In genomic region chr5:112299399-112299798, GRCm38 (mm10) we compare ENCODE assay signal across 13 mouse cellular contexts. TPM values are rescaled to one million over a fixed set of nuclear protein-coding genes. Genes with fewer than 3 reads are reported as not detected.
A peak's percentile ranks its signal among the peaks of the same experiment; 100 is the strongest.
DNase-seq lines count a peak whose midpoint lies in the region; ATAC-seq and TF ChIP-seq lines count a peak whose summit lies in the region.
"Had no signal": no experiment of that assay in that cellular context is flagged by ENCODE, and none has a peak within 500 bp of the region (broad histone marks: within the 10 kb centered on the region; RNA-seq: fewer than 3 reads in every experiment).

No protein-coding gene starts in this region.

- ATAC-seq in intestine, embryonic 15.5 days: no peak
- ATAC-seq in intestine, postnatal 0 days: no peak
- no peak for ATAC-seq in midbrain, postnatal 0 days (ENCODE audit: low FRiP score)
- no peak for ATAC-seq in midbrain, embryonic 14.5 days (ENCODE audit: low FRiP score, low TSS enrichment)
- ATAC-seq: forebrain, postnatal 0 days had no signal

- peak; percentile 51 for DNase-seq in adrenal gland, adult 2 months
- DNase-seq in adrenal gland, adult (ENCODE audit: inconsistent age in 2 of 2, low spot score in 1 of 2): no peak
- no peak for DNase-seq in midbrain, postnatal 0 days (ENCODE audit: low spot score)
- no peak for DNase-seq in midbrain, embryonic 14.5 days
- DNase-seq in cerebellum, adult 2 months: no peak
- DNase-seq: cerebellum, adult 9-11 months; forebrain, postnatal 0 days; left cerebral cortex, postnatal 4 days had no signal

- H3K79me2 ChIP-seq in macrophage (ENCODE audit: inconsistent target): peaks cover 100% of the 10 kb centered on the region

- TF ChIP-seq CTCF in intestine, postnatal 0 days (IDR thresholded peaks at IDR 0.05; ENCODE audit: low read depth): no peak
- no peak for TF ChIP-seq CTCF in midbrain, postnatal 0 days (IDR thresholded peaks at IDR 0.05)
- TF ChIP-seq CTCF in cerebellum, adult 2 months (IDR thresholded peaks at IDR 0.05; ENCODE audit: borderline replicate concordance, insufficient read depth, low read depth, low read length): no peak

- H3K27me3 ChIP-seq in intestine, embryonic 15.5 days (replicated peaks): no peaks in the 10 kb centered on the region
- H3K27me3 ChIP-seq in intestine, postnatal 0 days (replicated peaks; ENCODE audit: control insufficient read depth, insufficient read depth, low read length): no peaks in the 10 kb centered on the region
- H3K27me3 ChIP-seq in midbrain, postnatal 0 days (ENCODE audit: insufficient read depth, low read length): no peaks in the 10 kb centered on the region
- H3K27me3 ChIP-seq in midbrain, embryonic 14.5 days (ENCODE audit: control insufficient read depth, insufficient read depth, low read length): no peaks in the 10 kb centered on the region
- no peaks in the 10 kb centered on the region for H3K27me3 ChIP-seq in cerebellum, adult 2 months (ENCODE audit: control insufficient read depth, insufficient read depth, low read length)
- H3K27me3 ChIP-seq: neural tube, embryonic 12.5 days had no signal

- 0 out of 2 replicates have a peak overlapping the region, but pooled peaks have one; percentile 22 for H3K27ac ChIP-seq in intestine, embryonic 15.5 days
- no peak overlapping the region for H3K27ac ChIP-seq in intestine, postnatal 0 days (ENCODE audit: low read depth, low read length)
- H3K27ac ChIP-seq in midbrain, postnatal 0 days (ENCODE audit: low read depth, low read length): 0 out of 2 replicates have a peak overlapping the region, but pooled peaks have one; percentile 4
- H3K27ac ChIP-seq in midbrain, embryonic 14.5 days (replicated peaks; ENCODE audit: low read depth, low read length): no peak overlapping the region
- H3K27ac ChIP-seq in macrophage: peak overlapping the region; percentile 88; the same call in 1 of the 2 replicates
- no peak overlapping the region for H3K27ac ChIP-seq in cerebellum, adult 2 months (ENCODE audit: insufficient read depth, low read length)
- H3K27ac ChIP-seq: midbrain, embryonic 10.5 days; neural tube, embryonic 12.5 days had no signal

- TF ChIP-seq POLR2A in cerebellum, adult 2 months (IDR thresholded peaks at IDR 0.05; ENCODE audit: borderline replicate concordance, insufficient read depth, low read length): no peak

- H3K9me3 ChIP-seq in intestine, embryonic 15.5 days: no peaks in the 10 kb centered on the region
- H3K9me3 ChIP-seq in intestine, postnatal 0 days (ENCODE audit: control insufficient read depth): no peaks in the 10 kb centered on the region
- H3K9me3 ChIP-seq in midbrain, postnatal 0 days (ENCODE audit: low read length): no peaks in the 10 kb centered on the region
- H3K9me3 ChIP-seq in midbrain, embryonic 14.5 days (ENCODE audit: control insufficient read depth, low read length): no peaks in the 10 kb centered on the region
- H3K9me3 ChIP-seq: midbrain, embryonic 10.5 days; neural tube, embryonic 12.5 days had no signal

- H3K36me3 ChIP-seq in intestine, embryonic 15.5 days: no peaks in the 10 kb centered on the region
- H3K36me3 ChIP-seq in intestine, postnatal 0 days (ENCODE audit: control insufficient read depth, insufficient read depth): no peaks in the 10 kb centered on the region
- H3K36me3 ChIP-seq in midbrain, postnatal 0 days (ENCODE audit: insufficient read depth, low read length): no peaks in the 10 kb centered on the region
- no peaks in the 10 kb centered on the region for H3K36me3 ChIP-seq in midbrain, embryonic 14.5 days (ENCODE audit: control insufficient read depth, insufficient read depth, low read length)
- H3K36me3 ChIP-seq in macrophage (ENCODE audit: inconsistent target): peaks cover 17% of the 10 kb centered on the region
- H3K36me3 ChIP-seq: midbrain, embryonic 10.5 days; neural tube, embryonic 12.5 days had no signal

- WGBS in intestine, embryonic 15.5 days: 76% methylated on average over 4 of the region's 4 CpGs
- WGBS in intestine, postnatal 0 days: 74% methylated on average over 4 of the region's 4 CpGs
- WGBS in midbrain, postnatal 0 days: 89% methylated on average over 4 of the region's 4 CpGs
- WGBS in midbrain, embryonic 14.5 days: 84% methylated on average over 4 of the region's 4 CpGs
- WGBS in macrophage (ENCODE audit: missing documents): 82% methylated on average over 4 of the region's 4 CpGs
- 84% methylated on average over 4 of the region's 4 CpGs for WGBS in cerebellum, adult 2 months

- no peak overlapping the region for H3K4me3 ChIP-seq in intestine, embryonic 15.5 days (replicated peaks)
- no peak overlapping the region for H3K4me3 ChIP-seq in intestine, postnatal 0 days (ENCODE audit: low read depth, low read length)
- no peak overlapping the region for H3K4me3 ChIP-seq in midbrain, postnatal 0 days (ENCODE audit: low read depth, low read length)
- no peak overlapping the region for H3K4me3 ChIP-seq in midbrain, embryonic 14.5 days (replicated peaks; ENCODE audit: low read depth, low read length)
- H3K4me3 ChIP-seq in macrophage (ENCODE audit: inconsistent target): no peak overlapping the region
- no peak overlapping the region for H3K4me3 ChIP-seq in cerebellum, adult 2 months (replicated peaks; ENCODE audit: insufficient read depth, low read depth, low read length)
- H3K4me3 ChIP-seq: midbrain, embryonic 10.5 days; neural tube, embryonic 12.5 days had no signal

- no peak overlapping the region for H3K9ac ChIP-seq in intestine, embryonic 15.5 days
- H3K9ac ChIP-seq in intestine, postnatal 0 days (ENCODE audit: low read depth, low read length): no peak overlapping the region
- H3K9ac ChIP-seq in midbrain, postnatal 0 days (replicated peaks; ENCODE audit: low read length, poor library complexity, severe bottlenecking): no peak overlapping the region
- H3K9ac ChIP-seq in midbrain, embryonic 14.5 days (replicated peaks; ENCODE audit: low read length): no peak overlapping the region
- H3K9ac ChIP-seq: forebrain, postnatal 0 days; neural tube, embryonic 12.5 days had no signal

- H3K4me1 ChIP-seq in intestine, embryonic 15.5 days (replicated peaks): peaks cover 28% of the 10 kb centered on the region
- H3K4me1 ChIP-seq in intestine, postnatal 0 days (replicated peaks; ENCODE audit: control insufficient read depth, insufficient read depth, low read length): peaks cover 6% of the 10 kb centered on the region
- no peaks in the 10 kb centered on the region for H3K4me1 ChIP-seq in midbrain, postnatal 0 days (ENCODE audit: insufficient read depth, low read length)
- peaks cover 7% of the 10 kb centered on the region for H3K4me1 ChIP-seq in midbrain, embryonic 14.5 days (ENCODE audit: control insufficient read depth, insufficient read depth, low read length)
- peaks cover 20% of the 10 kb centered on the region for H3K4me1 ChIP-seq in cerebellum, adult 2 months (ENCODE audit: control insufficient read depth, insufficient read depth, low read length)

- no peak overlapping the region for H3K4me2 ChIP-seq in intestine, embryonic 15.5 days (replicated peaks)
- no peak overlapping the region for H3K4me2 ChIP-seq in intestine, postnatal 0 days (replicated peaks; ENCODE audit: low read depth)
- no peak overlapping the region for H3K4me2 ChIP-seq in midbrain, postnatal 0 days (ENCODE audit: low read depth, low read length, poor library complexity, severe bottlenecking)
- no peak overlapping the region for H3K4me2 ChIP-seq in midbrain, embryonic 14.5 days (ENCODE audit: low read length)
- H3K4me2 ChIP-seq: neural tube, embryonic 12.5 days had no signal

RNA-seq across cellular contexts. Expression of gene Tpst2, which starts 22.9 kb away (rescaled TPM):
- 100 to 1,000 TPM; 154 to 322 TPM for total RNA-seq in adrenal gland, adult 2 months (2021)
- polyA plus RNA-seq in adrenal gland, adult 2 months (2012; rRNA removed): 222 and 270 TPM in 2 replicates
- 43.1 and 45.3 TPM in 2 replicates for polyA plus RNA-seq in intestine, embryonic 15.5 days (2015; fragmentation: Nextera tagmentation; extraction: Ambion mirVana)
- polyA plus RNA-seq in intestine, postnatal 0 days (2015; fragmentation: Nextera tagmentation; extraction: Ambion mirVana): 45.3 and 48.4 TPM in 2 replicates
- total RNA-seq in midbrain, postnatal 0 days (2014; rRNA removed): 37.3 and 41.1 TPM in 2 replicates
- polyA plus RNA-seq in midbrain, postnatal 0 days (2015; fragmentation: Nextera tagmentation; extraction: Ambion mirVana): 37.1 and 37.8 TPM in 2 replicates
- polyA plus RNA-seq in midbrain, embryonic 14.5 days (2014; fragmentation: Nextera tagmentation; extraction: Ambion mirVana): 24.7 and 26.4 TPM in 2 replicates
- 10 to 100 TPM; 21.9 to 89.9 (median 52.8) TPM for total RNA-seq in macrophage (2018; cell fraction: chromatin; rRNA removed)
- total RNA-seq in macrophage (2018; cell fraction: cytosol; rRNA removed): 10 to 100 TPM; 35.5 to 61.8 (median 45.7) TPM
- 10 to 100 TPM; 38.0 to 87.9 (median 57.7) TPM for total RNA-seq in macrophage (2018; cell fraction: nucleus; rRNA removed)
- 51.3 to 89.5 TPM (median 52.2 TPM) in 3 replicates for polyA plus RNA-seq in macrophage (2018)
- polyA plus RNA-seq in cerebellum, adult 2 months (2012; rRNA removed): 30.3 and 35.2 TPM in 2 replicates

RNA-seq across cellular contexts. Expression of gene Tfip11, which starts 26.8 kb away (rescaled TPM):
- total RNA-seq in adrenal gland, adult 2 months (2021): 10 to 100 TPM; 30.3 to 38.7 TPM
- 36.6 and 38.1 TPM in 2 replicates for polyA plus RNA-seq in adrenal gland, adult 2 months (2012; rRNA removed)
- 25.5 and 26.2 TPM in 2 replicates for polyA plus RNA-seq in intestine, embryonic 15.5 days (2015; fragmentation: Nextera tagmentation; extraction: Ambion mirVana)
- polyA plus RNA-seq in intestine, postnatal 0 days (2015; fragmentation: Nextera tagmentation; extraction: Ambion mirVana): 13.6 and 14.3 TPM in 2 replicates
- 19.8 and 20.8 TPM in 2 replicates for total RNA-seq in midbrain, postnatal 0 days (2014; rRNA removed)
- 27.4 and 29.0 TPM in 2 replicates for polyA plus RNA-seq in midbrain, postnatal 0 days (2015; fragmentation: Nextera tagmentation; extraction: Ambion mirVana)
- polyA plus RNA-seq in midbrain, embryonic 14.5 days (2014; fragmentation: Nextera tagmentation; extraction: Ambion mirVana): 29.1 and 29.9 TPM in 2 replicates
- total RNA-seq in macrophage (2018; cell fraction: chromatin; rRNA removed): 10 to 100 TPM; 13.5 to 42.1 (median 30.7) TPM
- total RNA-seq in macrophage (2018; cell fraction: cytosol; rRNA removed): 10 to 100 TPM; 21.8 to 37.9 (median 29.9) TPM
- 10 to 100 TPM; 18.5 to 36.7 (median 29.0) TPM for total RNA-seq in macrophage (2018; cell fraction: nucleus; rRNA removed)
- 27.6 to 29.7 TPM (median 28.0 TPM) in 3 replicates for polyA plus RNA-seq in macrophage (2018)
- 48.2 and 50.8 TPM in 2 replicates for polyA plus RNA-seq in cerebellum, adult 2 months (2012; rRNA removed)

RNA-seq across cellular contexts. Expression of gene Srrd, which starts 43.4 kb away (rescaled TPM):
- total RNA-seq in adrenal gland, adult 2 months (2021): 10 to 100 TPM; 20.1 to 68.5 TPM
- 43.2 and 47.4 TPM in 2 replicates for polyA plus RNA-seq in adrenal gland, adult 2 months (2012; rRNA removed)
- 32.2 and 35.4 TPM in 2 replicates for polyA plus RNA-seq in intestine, embryonic 15.5 days (2015; fragmentation: Nextera tagmentation; extraction: Ambion mirVana)
- polyA plus RNA-seq in intestine, postnatal 0 days (2015; fragmentation: Nextera tagmentation; extraction: Ambion mirVana): 15.4 and 19.0 TPM in 2 replicates
- total RNA-seq in midbrain, postnatal 0 days (2014; rRNA removed): 60.5 and 69.6 TPM in 2 replicates
- polyA plus RNA-seq in midbrain, postnatal 0 days (2015; fragmentation: Nextera tagmentation; extraction: Ambion mirVana): 49.0 and 59.3 TPM in 2 replicates
- 52.4 and 68.6 TPM in 2 replicates for polyA plus RNA-seq in midbrain, embryonic 14.5 days (2014; fragmentation: Nextera tagmentation; extraction: Ambion mirVana)
- 10 to 100 TPM in 25 of 26 experiments, 1 to 10 TPM in 1; 6.4 to 59.0 (median 34.5) TPM for total RNA-seq in macrophage (2018; cell fraction: chromatin; rRNA removed)
- total RNA-seq in macrophage (2018; cell fraction: cytosol; rRNA removed): 10 to 100 TPM in 23 of 26 experiments, 1 to 10 TPM in 3; 8.8 to 23.6 (median 16.0) TPM
- 10 to 100 TPM; 13.0 to 55.0 (median 32.4) TPM for total RNA-seq in macrophage (2018; cell fraction: nucleus; rRNA removed)
- polyA plus RNA-seq in macrophage (2018): 10.4 to 27.3 TPM (median 21.2 TPM) in 3 replicates
- polyA plus RNA-seq in cerebellum, adult 2 months (2012; rRNA removed): 56.6 and 61.3 TPM in 2 replicates

RNA-seq across cellular contexts. Expression of gene Hps4, which starts 43.5 kb away (rescaled TPM):
- 10 to 100 TPM; 19.9 to 61.1 TPM for total RNA-seq in adrenal gland, adult 2 months (2021)
- 62.7 and 64.6 TPM in 2 replicates for polyA plus RNA-seq in adrenal gland, adult 2 months (2012; rRNA removed)
- polyA plus RNA-seq in intestine, embryonic 15.5 days (2015; fragmentation: Nextera tagmentation; extraction: Ambion mirVana): 38.7 and 41.8 TPM in 2 replicates
- polyA plus RNA-seq in intestine, postnatal 0 days (2015; fragmentation: Nextera tagmentation; extraction: Ambion mirVana): 28.8 and 37.3 TPM in 2 replicates
- total RNA-seq in midbrain, postnatal 0 days (2014; rRNA removed): 34.9 and 41.1 TPM in 2 replicates
- polyA plus RNA-seq in midbrain, postnatal 0 days (2015; fragmentation: Nextera tagmentation; extraction: Ambion mirVana): 36.1 and 36.4 TPM in 2 replicates
- 42.0 and 47.4 TPM in 2 replicates for polyA plus RNA-seq in midbrain, embryonic 14.5 days (2014; fragmentation: Nextera tagmentation; extraction: Ambion mirVana)
- 10 to 100 TPM; 26.2 to 98.8 (median 59.1) TPM for total RNA-seq in macrophage (2018; cell fraction: chromatin; rRNA removed)
- total RNA-seq in macrophage (2018; cell fraction: cytosol; rRNA removed): 10 to 100 TPM in 25 of 26 experiments, 1 to 10 TPM in 1; 9.4 to 26.5 (median 18.0) TPM
- 10 to 100 TPM; 23.9 to 70.8 (median 43.8) TPM for total RNA-seq in macrophage (2018; cell fraction: nucleus; rRNA removed)
- 10.1 to 18.2 TPM (median 17.9 TPM) in 3 replicates for polyA plus RNA-seq in macrophage (2018)
- 47.4 and 54.5 TPM in 2 replicates for polyA plus RNA-seq in cerebellum, adult 2 months (2012; rRNA removed)

RNA-seq across cellular contexts. Expression of gene Crybb1, which starts 43.8 kb away (rescaled TPM):
- 1 to 10 TPM; 2.9 to 3.2 TPM for total RNA-seq in adrenal gland, adult 2 months (2021)
- polyA plus RNA-seq in adrenal gland, adult 2 months (2012; rRNA removed): 5.3 and 6.7 TPM in 2 replicates
- 1.9 and 2.4 TPM in 2 replicates for polyA plus RNA-seq in intestine, embryonic 15.5 days (2015; fragmentation: Nextera tagmentation; extraction: Ambion mirVana)
- 0.22 and 0.34 TPM in 2 replicates for polyA plus RNA-seq in intestine, postnatal 0 days (2015; fragmentation: Nextera tagmentation; extraction: Ambion mirVana)
- total RNA-seq in midbrain, postnatal 0 days (2014; rRNA removed): 7.2 and 11.5 TPM in 2 replicates
- polyA plus RNA-seq in midbrain, postnatal 0 days (2015; fragmentation: Nextera tagmentation; extraction: Ambion mirVana): 13.1 and 13.2 TPM in 2 replicates
- 1.9 and 3.8 TPM in 2 replicates for polyA plus RNA-seq in midbrain, embryonic 14.5 days (2014; fragmentation: Nextera tagmentation; extraction: Ambion mirVana)
- total RNA-seq in macrophage (2018; cell fraction: chromatin; rRNA removed): 1 to 10 TPM in 1 of 26 experiments, not detected in 25; 1.2 TPM
- total RNA-seq in macrophage (2018; cell fraction: cytosol; rRNA removed): 1 to 10 TPM in 2 of 26 experiments, under 1 TPM in 17, not detected in 7; 0.17 to 1.1 (median 0.39) TPM
- 1 to 10 TPM in 1 of 26 experiments, under 1 TPM in 1, not detected in 24; 0.68 to 1.1 TPM for total RNA-seq in macrophage (2018; cell fraction: nucleus; rRNA removed)
- polyA plus RNA-seq in macrophage (2018): not detected in 3 replicates
- 1.3 and 1.9 TPM in 2 replicates for polyA plus RNA-seq in cerebellum, adult 2 months (2012; rRNA removed)

Comparison
In these comparisons a context has a peak if more than half of its experiments do, and no peak if none do; other contexts are left out.
1. H3K27ac ChIP-seq: peak in intestine, embryonic 15.5 days (single experiment), midbrain, postnatal 0 days (single experiment) and macrophage (single experiment); none in intestine, postnatal 0 days (single experiment), midbrain, embryonic 14.5 days (single experiment) and cerebellum, adult 2 months (single experiment).